Mouse (Mus musculus): Measurements from ENCODE around the gene Palm2. TPM values are rescaled to one million over a fixed set of nuclear protein-coding genes. Genes with fewer than 3 reads are reported as not detected.

The Palm2 gene
- total RNA-seq, 2 experiments from 2014 or later: 12.9 to 13.7 TPM

- DNase-seq (ENCODE audit: low spot score in 2 of 2): peak; percentile 41 to 71
Observed at GRCm38 (mm10) chr4:57567666-57568206, 133.7 kb downstream of the Palm2 start, which contains the start of gene Pakap. Gene Pakap, plus strand, starts transcription at chr4:57568179.

GRCm38 (mm10) chr4:57568268-57569068 is 134.4 kb downstream of the Palm2 start:
- peak in 1 of 2 experiments; percentile 17 for DNase-seq (ENCODE audit: low spot score in 2 of 2)

- DNase-seq (ENCODE audit: low spot score in 2 of 2): peak in 1 of 2 experiments; percentile 20
Observed at GRCm38 (mm10) chr4:57569069-57569355, 135.0 kb downstream of the Palm2 start.

GRCm38 (mm10) chr4:57569711-57570110 is 135.7 kb downstream of the Palm2 start:
- peak in 1 of 2 experiments; percentile 20 for DNase-seq (ENCODE audit: low spot score in 2 of 2)

- DNase-seq (ENCODE audit: low spot score in 2 of 2): no peak
Observed at GRCm38 (mm10) chr4:57570229-57570628, 136.2 kb downstream of the Palm2 start.

GRCm38 (mm10) chr4:57574181-57574580 is 140.1 kb downstream of the Palm2 start:
- DNase-seq (ENCODE audit: low spot score in 2 of 2): no peak

- no peak for DNase-seq (ENCODE audit: low spot score in 2 of 2)
Observed at GRCm38 (mm10) chr4:57574646-57575045, 140.6 kb downstream of the Palm2 start.

- no peak for DNase-seq (ENCODE audit: low spot score in 2 of 2)
Observed at GRCm38 (mm10) chr4:57575686-57576085, 141.6 kb downstream of the Palm2 start.

- DNase-seq (ENCODE audit: low spot score in 2 of 2): no peak
Observed at GRCm38 (mm10) chr4:57576095-57576494, 142.0 kb downstream of the Palm2 start.

- DNase-seq (ENCODE audit: low spot score in 2 of 2): no peak
Observed at GRCm38 (mm10) chr4:57579683-57580082, 145.6 kb downstream of the Palm2 start.

- no peak for DNase-seq (ENCODE audit: low spot score in 2 of 2)
Observed at GRCm38 (mm10) chr4:57585281-57585800, 151.3 kb downstream of the Palm2 start.

- no peak for DNase-seq (ENCODE audit: low spot score in 2 of 2)
Observed at GRCm38 (mm10) chr4:57586933-57587658, 153.0 kb downstream of the Palm2 start.

GRCm38 (mm10) chr4:57588356-57588755 is 154.3 kb downstream of the Palm2 start:
- no peak for DNase-seq (ENCODE audit: low spot score in 2 of 2)

GRCm38 (mm10) chr4:57592751-57593150 is 158.7 kb downstream of the Palm2 start:
- DNase-seq (ENCODE audit: low spot score in 2 of 2): no peak

GRCm38 (mm10) chr4:57599946-57600345 is 165.9 kb downstream of the Palm2 start:
- DNase-seq (ENCODE audit: low spot score in 2 of 2): no peak

- DNase-seq (ENCODE audit: low spot score in 2 of 2): no peak
Observed at GRCm38 (mm10) chr4:57600685-57601457, 166.8 kb downstream of the Palm2 start.

GRCm38 (mm10) chr4:57601458-57601835 is 167.4 kb downstream of the Palm2 start:
- no peak for DNase-seq (ENCODE audit: low spot score in 2 of 2)

GRCm38 (mm10) chr4:57601903-57602617 is 168.0 kb downstream of the Palm2 start:
- DNase-seq (ENCODE audit: low spot score in 2 of 2): no peak

- DNase-seq (ENCODE audit: low spot score in 2 of 2): no peak
Observed at GRCm38 (mm10) chr4:57606258-57606657, 172.2 kb downstream of the Palm2 start.

GRCm38 (mm10) chr4:57607247-57607942 is 173.3 kb downstream of the Palm2 start:
- DNase-seq (ENCODE audit: low spot score in 2 of 2): peak; percentile 87 to 95
